Comparison of ENCODE assay signal across 8 mouse cellular contexts in genomic region chr7:116444326-116444809, GRCm38 (mm10). TPM values are rescaled to one million over a fixed set of nuclear protein-coding genes. Genes with fewer than 3 reads are reported as not detected.
DNase-seq lines count a peak whose midpoint lies in the region; ATAC-seq lines count a peak whose summit lies in the region.

No protein-coding gene starts in this region.

- H3K36me3 ChIP-seq in megakaryocyte, embryonic 14.5 days (replicated peaks; ENCODE audit: low read length), result no peaks in the 10 kb centered on the region
- no peaks in the 10 kb centered on the region for H3K36me3 ChIP-seq in embryonic facial prominence, embryonic 11.5 days (replicated peaks; ENCODE audit: control insufficient read depth, insufficient read depth, low read depth, low read length)
- no peaks in the 10 kb centered on the region for H3K36me3 ChIP-seq in limb, embryonic 11.5 days (ENCODE audit: control insufficient read depth, insufficient read depth, low read length)
- no peaks in the 10 kb centered on the region for H3K36me3 ChIP-seq in midbrain, embryonic 14.5 days (ENCODE audit: control insufficient read depth, insufficient read depth, low read length)

- peaks cover 13% of the 10 kb centered on the region for H3K9me3 ChIP-seq in megakaryocyte, embryonic 14.5 days
- H3K9me3 ChIP-seq in embryonic facial prominence, embryonic 11.5 days (replicated peaks; ENCODE audit: control insufficient read depth, low read length), result no peaks in the 10 kb centered on the region
- no peaks in the 10 kb centered on the region for H3K9me3 ChIP-seq in limb, embryonic 11.5 days (ENCODE audit: control insufficient read depth, low read length)
- H3K9me3 ChIP-seq in midbrain, embryonic 14.5 days (ENCODE audit: control insufficient read depth, low read length), result no peaks in the 10 kb centered on the region

- H3K27ac ChIP-seq in embryonic facial prominence, embryonic 11.5 days (replicated peaks; ENCODE audit: low read depth, low read length), result no peak overlapping the region
- no peak overlapping the region for H3K27ac ChIP-seq in limb, embryonic 11.5 days (replicated peaks; ENCODE audit: low read depth, low read length)
- H3K27ac ChIP-seq in midbrain, embryonic 14.5 days (replicated peaks; ENCODE audit: low read depth, low read length), result peak overlapping the region; percentile 93; the same call in 1 of the 2 replicates

- H3K4me2 ChIP-seq in embryonic facial prominence, embryonic 11.5 days (ENCODE audit: low read depth, low read length), result peak overlapping the region; percentile 89
- peak overlapping the region; percentile 75 for H3K4me2 ChIP-seq in limb, embryonic 11.5 days (ENCODE audit: low read depth, severe bottlenecking)
- peak overlapping the region; percentile 80 for H3K4me2 ChIP-seq in midbrain, embryonic 14.5 days (ENCODE audit: low read length)

- H3K4me3 ChIP-seq in megakaryocyte, embryonic 14.5 days (replicated peaks), result peak overlapping the region; percentile 66
- H3K4me3 ChIP-seq in embryonic facial prominence, embryonic 11.5 days (ENCODE audit: low read depth, low read length), result peak overlapping the region; percentile 92
- H3K4me3 ChIP-seq in limb, embryonic 11.5 days (ENCODE audit: low read depth, low read length), result peak overlapping the region; percentile 92
- peak overlapping the region; percentile 91 for H3K4me3 ChIP-seq in midbrain, embryonic 14.5 days (replicated peaks; ENCODE audit: low read depth, low read length)

- peaks cover 22% of the 10 kb centered on the region for H3K4me1 ChIP-seq in megakaryocyte, embryonic 14.5 days
- no peaks in the 10 kb centered on the region for H3K4me1 ChIP-seq in embryonic facial prominence, embryonic 11.5 days (ENCODE audit: control insufficient read depth, insufficient read depth, low read length)
- no peaks in the 10 kb centered on the region for H3K4me1 ChIP-seq in limb, embryonic 11.5 days (ENCODE audit: control insufficient read depth, insufficient read depth, low read length)
- peaks cover 20% of the 10 kb centered on the region for H3K4me1 ChIP-seq in midbrain, embryonic 14.5 days (ENCODE audit: control insufficient read depth, insufficient read depth, low read length)

- DNase-seq in embryonic facial prominence, embryonic 11.5 days (ENCODE audit: low spot score), result peak; percentile 29
- peak; percentile 29 for DNase-seq in heart, postnatal 25 days (ENCODE audit: low spot score)
- peak; percentile 34 for DNase-seq in limb, embryonic 11.5 days (ENCODE audit: low spot score)
- peak; percentile 38 for DNase-seq in midbrain, embryonic 14.5 days
- no peak for DNase-seq in thymus, adult 18-20 months
- DNase-seq in layer of hippocampus, adult 9-10 months (ENCODE audit: low spot score), result no peak

- intact Hi-C loops in heart, postnatal 25 days (cut with DNase I), result loop anchor here (5.0 kb wide), 1 partner anchor 112 kb away; the partner anchor contains the start of gene Rps13

- no peak for ATAC-seq in megakaryocyte, adult 5-6 weeks (ENCODE audit: poor library complexity, severe bottlenecking)
- ATAC-seq in embryonic facial prominence, embryonic 11.5 days (replicated peaks; ENCODE audit: insufficient number of reproducible peaks, low FRiP score, low TSS enrichment, low read depth), result no peak
- ATAC-seq in limb, embryonic 11.5 days (ENCODE audit: insufficient number of reproducible peaks, low FRiP score, low TSS enrichment, low read depth), result no peak
- no peak for ATAC-seq in midbrain, embryonic 14.5 days (ENCODE audit: low FRiP score, low TSS enrichment)

- peaks cover 64% of the 10 kb centered on the region for H3K27me3 ChIP-seq in megakaryocyte, embryonic 14.5 days (replicated peaks)
- no peaks in the 10 kb centered on the region for H3K27me3 ChIP-seq in embryonic facial prominence, embryonic 11.5 days (ENCODE audit: control insufficient read depth, insufficient read depth, low read length)
- no peaks in the 10 kb centered on the region for H3K27me3 ChIP-seq in limb, embryonic 11.5 days (ENCODE audit: control insufficient read depth, insufficient read depth, low read length)
- no peaks in the 10 kb centered on the region for H3K27me3 ChIP-seq in midbrain, embryonic 14.5 days (ENCODE audit: control insufficient read depth, insufficient read depth, low read length)

- peak overlapping the region; percentile 93; the same call in 1 of the 2 replicates for H3K9ac ChIP-seq in embryonic facial prominence, embryonic 11.5 days (replicated peaks; ENCODE audit: low read length)
- H3K9ac ChIP-seq in limb, embryonic 11.5 days (ENCODE audit: low read length), result peak overlapping the region; percentile 97
- peak overlapping the region; percentile 89 for H3K9ac ChIP-seq in midbrain, embryonic 14.5 days (replicated peaks; ENCODE audit: low read length)

- 6% methylated on average over 2 of the region's 2 CpGs for WGBS in embryonic facial prominence, embryonic 11.5 days
- WGBS in limb, embryonic 11.5 days, result 7% methylated on average over 2 of the region's 2 CpGs
- WGBS in midbrain, embryonic 14.5 days, result 4% methylated on average over 2 of the region's 2 CpGs

RNA-seq across cellular contexts. Expression of gene Pik3c2a, which starts 1.1 kb away (rescaled TPM):
- polyA plus RNA-seq in megakaryocyte, embryonic 14.5 days (2012; ENCODE audit: insufficient read depth, low replicate concordance), result not detected in 2 replicates
- total RNA-seq in megakaryocyte, adult 5-6 weeks (2015), result 48.0 and 63.8 TPM in 2 replicates
- 37.7 and 39.9 TPM in 2 replicates for total RNA-seq in megakaryocyte, adult 5-6 weeks (2017)
- polyA plus RNA-seq in embryonic facial prominence, embryonic 11.5 days (2014; fragmentation: Nextera tagmentation; extraction: Ambion mirVana), result 28.6 and 29.5 TPM in 2 replicates
- 10 to 100 TPM; 15.6 to 18.5 TPM for total RNA-seq in heart, postnatal 25 days (2021)
- 35.3 and 36.4 TPM in 2 replicates for polyA plus RNA-seq in limb, embryonic 11.5 days (2014; fragmentation: Nextera tagmentation; extraction: Ambion mirVana)
- polyA plus RNA-seq in midbrain, embryonic 14.5 days (2014; fragmentation: Nextera tagmentation; extraction: Ambion mirVana), result 16.0 and 17.4 TPM in 2 replicates

RNA-seq across cellular contexts. Expression of gene Nucb2, which starts 59.8 kb away (rescaled TPM):
- polyA plus RNA-seq in megakaryocyte, embryonic 14.5 days (2012; ENCODE audit: insufficient read depth, low replicate concordance), result 2.8 TPM in 1 of 2 replicates, not detected in the other
- total RNA-seq in megakaryocyte, adult 5-6 weeks (2015), result 60.7 and 77.1 TPM in 2 replicates
- 74.1 and 81.9 TPM in 2 replicates for total RNA-seq in megakaryocyte, adult 5-6 weeks (2017)
- 14.5 and 18.4 TPM in 2 replicates for polyA plus RNA-seq in embryonic facial prominence, embryonic 11.5 days (2014; fragmentation: Nextera tagmentation; extraction: Ambion mirVana)
- total RNA-seq in heart, postnatal 25 days (2021), result 1 to 10 TPM; 8.1 to 8.9 TPM
- 13.8 and 15.3 TPM in 2 replicates for polyA plus RNA-seq in limb, embryonic 11.5 days (2014; fragmentation: Nextera tagmentation; extraction: Ambion mirVana)
- 25.9 and 30.2 TPM in 2 replicates for polyA plus RNA-seq in midbrain, embryonic 14.5 days (2014; fragmentation: Nextera tagmentation; extraction: Ambion mirVana)

Comparison
In these comparisons a context has a peak if more than half of its experiments do, and no peak if none do; other contexts are left out.
1. DNase-seq: peak in embryonic facial prominence, embryonic 11.5 days (single experiment), heart, postnatal 25 days (single experiment), limb, embryonic 11.5 days (single experiment) and midbrain, embryonic 14.5 days (single experiment); none in thymus, adult 18-20 months (0 of 2) and layer of hippocampus, adult 9-10 months (single experiment).
2. RNA of gene Pik3c2a, which starts 1.1 kb away (polyA plus RNA-seq): 35.3 to 36.4 TPM in limb, embryonic 11.5 days, 28.6 to 29.5 TPM in embryonic facial prominence, embryonic 11.5 days and 16.0 to 17.4 TPM in midbrain, embryonic 14.5 days; not detected in megakaryocyte, embryonic 14.5 days; every median in the first group is over 10 times any median in the second.
3. Peak in every context shown above with its lines, with median percentiles within 50 percentile points of each other: H3K4me3 ChIP-seq, H3K4me2 ChIP-seq and H3K9ac ChIP-seq.